Mouse (Mus musculus) midbrain, embryonic 16.5 days (tissue): Measurements from ENCODE around the gene Gm14085. TPM values are rescaled to one million over a fixed set of nuclear protein-coding genes. Genes with fewer than 3 reads are reported as not detected.
"Not testable (repeated sequence)": the region's sequence is repeated elsewhere in the genome, so short reads cannot be mapped to it uniquely, and the experiment has no call there.

Experiments
- ATAC-seq: fragments of 200-750 bp; cut with Nextera tagmentation; 2 replicates; pipeline ENCODE4 v1.8.0; 2017; ENCODE audit warnings: moderate TSS enrichment
- H3K27ac ChIP-seq: fragments of 300-500 bp; sonication (generic); 2 replicates; pipeline ENCODE4 v1.5.1; 2014; ENCODE audit warnings: mild to moderate bottlenecking, low read length, mixed read lengths
- H3K27me3 ChIP-seq: fragments of 300-500 bp; sonication (generic); 2 replicates; pipeline ENCODE4 v1.6.1; 2014; ENCODE audit warnings: low read depth, low read length, mixed read lengths; ENCODE audit not compliant: control insufficient read depth, insufficient read depth
- H3K36me3 ChIP-seq: fragments of 300-500 bp; sonication (generic); 2 replicates; pipeline ENCODE4 v1.6.1; 2014; ENCODE audit warnings: mild to moderate bottlenecking, low read length, moderate library complexity, mixed read lengths; ENCODE audit not compliant: control insufficient read depth, insufficient read depth
- H3K4me1 ChIP-seq: fragments of 300-500 bp; sonication (generic); 2 replicates; pipeline ENCODE4 v1.6.1; 2014; ENCODE audit warnings: mild to moderate bottlenecking, low read length, mixed read lengths; ENCODE audit not compliant: control insufficient read depth, insufficient read depth
- H3K4me2 ChIP-seq: fragments of 300-500 bp; sonication (generic); 2 replicates; pipeline ENCODE4 v1.6.1; 2014; ENCODE audit warnings: mild to moderate bottlenecking, low read length, mixed read lengths
- H3K4me3 ChIP-seq: fragments of 300-500 bp; sonication (generic); 2 replicates; pipeline ENCODE4 v1.5.1; 2014; ENCODE audit warnings: low read depth, mild to moderate bottlenecking, low read length, moderate library complexity, mixed read lengths
- H3K9ac ChIP-seq: fragments of 300-500 bp; sonication (generic); 2 replicates; pipeline ENCODE4 v1.6.1; 2014; ENCODE audit warnings: low read depth, low read length, mixed read lengths
- H3K9me3 ChIP-seq: fragments of 300-500 bp; sonication (generic); replicated peaks from 2 replicates; pipeline ENCODE4 v1.6.1; 2014; ENCODE audit warnings: mild to moderate bottlenecking, low read length, mixed read lengths; ENCODE audit not compliant: control insufficient read depth, poor library complexity, severe bottlenecking
- WGBS: fragments of 180-500 bp; shearing (Covaris S2); extraction: QIAGEN DNeasy Blood & Tissue Kit; methylation state at CpG from one replicate; pipeline ENCODE4 v1.1.7; 2014; 5-methylcytosine and 5-hydroxymethylcytosine counted together
- polyA plus RNA-seq: library from polyadenylated mRNA; unstranded; fragments of >200 nt; fragmentation: Nextera tagmentation; extraction: Ambion mirVana; gene quantifications from 2 replicates; pipeline ENCODE4 v1.2.1, GENCODE M21; 2015

Gm14085 gene
- 0.06 TPM in 1 of 2 replicates, not detected in the other for polyA plus RNA-seq

DNA sequence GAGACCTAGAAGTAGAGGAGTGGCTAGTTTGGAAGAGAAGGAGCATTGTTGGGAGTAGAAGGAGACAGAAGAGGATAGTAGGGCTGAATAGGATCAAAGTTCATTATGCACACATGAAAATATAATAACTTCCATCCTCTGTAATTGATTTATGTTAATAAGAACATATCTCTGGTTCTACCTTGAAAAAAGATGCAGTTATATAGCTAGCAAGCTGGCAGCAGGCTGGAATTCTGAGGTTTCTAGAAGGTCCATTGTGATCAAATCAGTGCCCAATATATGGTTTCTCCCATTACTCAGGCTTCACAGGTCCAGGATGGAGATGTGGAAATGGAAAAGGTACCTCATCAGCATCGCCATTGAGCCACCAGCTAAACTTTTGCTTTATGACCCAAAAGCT lies at the start of gene Gm14085:
Gm14085 (plus strand) TSS at position 301 of the 400 bp plus-strand sequence.
- no peaks in the 10 kb centered on the region for H3K9me3 ChIP-seq
- no peaks in the 10 kb centered on the region for H3K4me1 ChIP-seq
- H3K27me3 ChIP-seq: no peaks in the 10 kb centered on the region
- H3K4me3 ChIP-seq: no peak within 1 kb of the TSS
- H3K36me3 ChIP-seq: no peaks in the 10 kb centered on the region
- no peak for ATAC-seq
- no peak within 1 kb of the TSS for H3K9ac ChIP-seq
- WGBS: 94% methylated on average over 1 of the region's 1 CpGs
- no peak within 1 kb of the TSS for H3K27ac ChIP-seq
- no peak within 1 kb of the TSS for H3K4me2 ChIP-seq

DNA sequence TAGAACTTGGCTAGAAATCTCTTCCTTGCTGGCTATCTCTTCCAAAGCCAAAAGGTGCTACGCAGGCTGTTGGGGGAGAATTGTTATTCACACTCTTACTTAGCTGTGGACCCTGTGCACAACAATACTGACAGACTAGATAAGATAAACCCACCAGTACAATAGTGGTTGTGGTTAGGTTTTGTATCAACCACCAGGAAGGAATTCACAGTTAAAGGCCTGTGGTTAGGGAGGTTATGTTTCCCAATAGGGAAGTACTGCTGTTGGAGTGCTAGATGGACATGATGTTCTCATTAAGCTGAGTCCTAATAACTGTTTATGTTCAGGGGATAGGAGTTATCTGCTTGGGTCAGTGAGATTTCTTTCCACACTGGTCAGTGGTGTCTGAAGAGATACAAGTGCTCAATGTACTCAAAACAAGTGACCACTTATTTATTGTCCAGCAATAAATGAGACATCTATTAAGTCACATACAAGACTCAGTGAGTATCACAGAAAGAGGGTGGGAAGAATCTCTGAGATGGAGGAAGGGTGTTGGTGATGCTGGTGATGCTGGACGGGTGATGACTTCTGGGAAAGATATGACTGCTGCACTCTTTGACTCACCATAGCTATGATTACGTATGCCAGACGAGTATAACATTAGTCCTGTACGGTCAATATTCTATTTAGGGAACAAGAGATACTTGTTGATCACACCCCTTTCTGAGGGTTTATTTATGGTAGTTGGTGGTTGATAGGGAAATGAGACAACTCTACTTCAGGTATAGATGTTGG lies 45.8 kb upstream of the Gm14085 start:
- not testable (repeated sequence) for H3K4me2 ChIP-seq, H3K36me3 ChIP-seq, H3K9me3 ChIP-seq, H3K4me3 ChIP-seq, H3K4me1 ChIP-seq, H3K9ac ChIP-seq, H3K27ac ChIP-seq, ATAC-seq, H3K27me3 ChIP-seq
- WGBS: 88% methylated on average over 5 of the region's 5 CpGs

DNA sequence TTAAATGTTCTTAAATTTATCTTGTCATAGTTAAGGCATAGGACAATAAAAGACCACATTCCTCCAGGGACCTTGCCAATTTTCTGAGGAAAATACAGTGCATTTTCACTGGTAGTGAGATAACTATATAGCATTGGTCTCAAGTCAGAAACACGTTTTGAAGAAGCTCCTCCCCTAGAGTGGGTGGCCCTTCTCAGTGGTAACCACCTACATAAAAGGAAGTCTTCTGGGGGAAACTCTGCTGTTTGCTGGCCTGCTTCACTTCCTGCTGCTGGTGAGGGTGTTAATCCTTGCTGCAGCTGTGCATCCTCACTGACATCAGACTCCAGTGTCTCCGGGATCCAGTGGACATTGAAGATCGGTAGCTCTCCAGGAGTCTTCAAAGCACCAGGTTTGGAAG lies 44.2 kb upstream of the Gm14085 start:
- H3K9me3 ChIP-seq, H3K27ac ChIP-seq, H3K36me3 ChIP-seq, H3K4me3 ChIP-seq, H3K9ac ChIP-seq, ATAC-seq, H3K4me2 ChIP-seq, H3K27me3 ChIP-seq, H3K4me1 ChIP-seq: not testable (repeated sequence)
- WGBS: 0% methylated on average over 1 of the region's 3 CpGs

DNA sequence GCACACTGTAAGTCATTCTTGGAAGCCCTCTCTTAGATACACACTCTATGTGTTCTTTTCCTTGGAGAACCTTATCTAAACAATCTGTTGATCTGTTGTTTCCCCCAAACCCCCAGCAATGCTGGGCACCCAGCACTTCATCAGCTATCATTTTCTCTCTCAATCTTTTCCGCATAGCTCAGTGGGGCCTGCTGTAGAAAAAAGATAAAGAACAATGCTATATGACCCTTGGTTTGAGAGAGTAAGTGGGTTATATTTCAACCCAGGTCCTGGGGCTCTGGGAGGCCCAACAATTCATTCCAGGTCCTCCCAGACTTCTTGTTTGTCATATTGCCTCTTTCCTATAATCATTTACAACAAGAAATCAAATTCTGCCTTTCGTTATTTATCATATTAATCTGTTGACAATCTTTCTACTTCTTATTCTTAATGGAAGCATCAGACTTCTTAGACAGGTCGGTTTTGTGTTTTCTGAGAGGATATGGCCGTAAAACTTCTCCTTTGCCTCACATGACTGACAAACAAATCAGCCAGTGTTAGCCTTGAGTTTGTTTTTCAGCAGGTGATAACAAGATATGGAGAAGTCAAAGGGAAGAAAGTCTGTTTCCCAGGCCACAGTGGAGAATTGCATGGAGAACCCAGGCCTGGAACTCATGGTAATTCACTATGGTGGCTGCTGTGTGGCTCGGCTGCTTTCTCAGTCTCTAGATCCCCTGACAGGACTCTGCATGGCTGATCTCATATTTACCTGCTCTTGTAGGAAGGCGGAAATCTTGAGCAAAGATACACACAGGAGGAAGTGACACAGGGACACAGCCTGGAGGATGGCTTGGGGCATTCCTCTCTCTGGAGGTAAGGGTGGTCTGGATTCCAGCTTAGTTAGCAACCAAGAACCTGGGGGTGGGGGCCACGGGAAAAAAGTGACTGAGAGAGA lies 43.5 kb upstream of the Gm14085 start:
- no peak for ATAC-seq
- 88% methylated on average over 7 of the region's 7 CpGs for WGBS
- Histone ChIP-seq H3K27me3 (no peaks in the 10 kb centered on the region), H3K36me3 (no peaks in the 10 kb centered on the region), H3K4me3 (no peak overlapping the region), H3K9ac (no peak overlapping the region), H3K4me2 (no peak overlapping the region), H3K9me3 (no peaks in the 10 kb centered on the region), H3K27ac (no peak overlapping the region), H3K4me1 (no peaks in the 10 kb centered on the region)

DNA sequence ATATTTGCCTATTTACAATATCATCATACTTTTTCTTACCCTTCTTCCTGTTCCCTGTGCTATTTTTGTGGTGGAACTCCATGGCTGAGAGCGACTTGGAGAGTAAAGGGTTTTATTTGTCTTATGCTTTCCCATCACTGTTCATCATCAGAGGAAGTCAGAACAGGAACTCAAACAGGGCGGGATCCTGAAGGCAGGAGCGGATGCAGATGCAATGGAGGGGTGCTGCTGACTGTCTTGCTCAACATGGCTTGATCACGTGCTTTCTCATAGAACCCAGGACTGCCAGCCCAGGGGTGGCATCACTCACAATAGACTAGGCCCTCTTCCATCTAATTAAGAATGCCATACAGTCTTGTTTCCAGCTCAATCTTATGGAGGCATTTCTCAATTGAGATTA lies 34.4 kb upstream of the Gm14085 start:
- Histone ChIP-seq H3K27me3 (no peaks in the 10 kb centered on the region), H3K27ac (no peak overlapping the region), H3K4me1 (no peaks in the 10 kb centered on the region), H3K9me3 (no peaks in the 10 kb centered on the region), H3K9ac (no peak overlapping the region), H3K4me3 (no peak overlapping the region), H3K36me3 (no peaks in the 10 kb centered on the region), H3K4me2 (no peak overlapping the region)
- 89% methylated on average over 4 of the region's 4 CpGs for WGBS
- ATAC-seq: no peak

DNA sequence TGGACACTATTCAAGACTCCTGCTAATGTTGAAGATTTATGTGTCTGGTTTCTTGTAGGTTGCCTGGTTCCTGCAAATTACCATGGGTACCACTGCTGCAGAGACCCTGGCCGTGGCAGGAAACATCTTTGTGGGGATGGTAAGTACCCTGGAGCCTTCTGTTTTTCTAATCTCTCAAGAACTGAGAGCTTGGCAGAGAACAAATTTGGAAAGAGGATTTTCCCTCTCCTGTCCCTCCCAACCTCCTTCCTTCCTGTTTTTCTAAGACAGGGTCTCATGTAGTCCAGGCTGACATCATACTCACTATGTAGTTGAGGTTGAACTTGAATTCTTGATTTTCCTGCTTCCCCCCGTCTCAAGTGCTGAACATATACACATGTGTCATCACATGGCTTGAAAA lies 32.3 kb upstream of the Gm14085 start:
- H3K4me3 ChIP-seq: no peak overlapping the region
- H3K4me2 ChIP-seq: no peak overlapping the region
- no peak overlapping the region for H3K27ac ChIP-seq
- H3K9me3 ChIP-seq: no peaks in the 10 kb centered on the region
- 70% methylated on average over 2 of the region's 2 CpGs for WGBS
- H3K36me3 ChIP-seq: no peaks in the 10 kb centered on the region
- no peaks in the 10 kb centered on the region for H3K4me1 ChIP-seq
- no peaks in the 10 kb centered on the region for H3K27me3 ChIP-seq
- no peak overlapping the region for H3K9ac ChIP-seq
- no peak for ATAC-seq

DNA sequence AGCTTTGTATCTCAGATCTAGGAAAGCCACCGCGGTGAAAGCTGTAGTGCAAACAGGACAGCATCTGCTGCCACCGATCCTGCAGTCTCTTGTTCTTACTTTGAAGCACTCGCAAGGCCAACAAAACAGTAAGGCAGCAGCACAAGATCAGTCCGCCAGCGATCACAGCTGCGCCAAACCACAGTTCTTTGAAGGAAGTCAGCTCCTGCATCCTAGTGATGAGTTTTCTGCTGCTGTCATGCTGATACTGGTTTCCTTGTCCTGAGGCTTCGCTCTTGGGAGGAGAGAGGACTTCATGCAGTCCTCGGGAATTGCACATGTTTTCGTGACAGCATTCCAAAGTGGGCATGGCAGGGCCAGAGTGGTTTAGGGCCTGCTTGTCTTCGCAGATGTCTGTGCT lies 17.8 kb upstream of the Gm14085 start:
- H3K27ac ChIP-seq: peak overlapping the region; percentile 50; the same call in 1 of the 2 replicates
- H3K27me3 ChIP-seq: no peaks in the 10 kb centered on the region
- H3K36me3 ChIP-seq: no peaks in the 10 kb centered on the region
- 0 out of 2 replicates have a peak, but pooled peaks have one; percentile 4 for ATAC-seq
- no peaks in the 10 kb centered on the region for H3K9me3 ChIP-seq
- peaks cover 3% of the 10 kb centered on the region for H3K4me1 ChIP-seq
- WGBS: 32% methylated on average over 11 of the region's 11 CpGs
- peak overlapping the region; percentile 89 for H3K4me2 ChIP-seq
- peak overlapping the region; percentile 69 for H3K9ac ChIP-seq
- H3K4me3 ChIP-seq: peak overlapping the region; percentile 66

DNA sequence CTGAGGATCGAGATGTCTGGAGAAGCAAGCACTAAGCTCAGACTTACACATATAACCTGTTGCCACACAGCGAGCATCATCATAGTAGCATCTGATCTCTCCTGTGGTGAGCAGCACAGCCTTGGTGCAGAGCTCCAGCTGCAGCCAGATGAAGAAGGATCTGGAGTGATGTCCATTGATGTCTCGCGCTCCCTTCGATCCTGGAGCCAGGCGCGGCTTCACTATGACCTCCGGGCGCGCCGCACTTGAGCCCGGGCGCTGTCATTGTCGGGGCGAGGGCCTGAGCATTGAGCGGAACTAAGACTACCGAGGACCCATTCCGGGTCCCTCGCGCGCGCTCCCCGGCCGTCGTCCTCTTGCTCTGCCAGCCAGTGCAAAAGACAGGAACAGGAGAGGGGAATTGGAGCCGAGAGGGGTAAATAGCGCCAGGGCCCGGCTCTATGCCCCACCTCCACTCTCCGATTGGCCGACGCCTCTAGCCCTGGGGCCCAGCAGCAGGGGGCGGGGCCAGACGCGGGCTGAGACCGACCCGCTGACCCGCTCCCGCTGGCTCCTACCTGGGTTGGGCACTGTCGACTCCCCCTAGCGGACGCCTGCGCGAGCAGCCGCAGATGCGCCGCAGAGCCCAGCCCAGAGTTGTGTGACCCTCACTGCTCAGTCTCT lies 17.3 kb upstream of the Gm14085 start:
- peaks cover 3% of the 10 kb centered on the region for H3K4me1 ChIP-seq
- H3K4me3 ChIP-seq: peak overlapping the region; percentile 66
- no peaks in the 10 kb centered on the region for H3K27me3 ChIP-seq
- H3K36me3 ChIP-seq: no peaks in the 10 kb centered on the region
- ATAC-seq: peak; percentile 100
- H3K9ac ChIP-seq: peak overlapping the region; percentile 69
- H3K4me2 ChIP-seq: peak overlapping the region; percentile 89
- WGBS: under 1% methylated on average over 43 of the region's 46 CpGs
- H3K9me3 ChIP-seq: no peaks in the 10 kb centered on the region
- peak overlapping the region; percentile 50 for H3K27ac ChIP-seq
